Mouse (Mus musculus): Measurements from ENCODE around the gene Pla2g2f.

DNA sequence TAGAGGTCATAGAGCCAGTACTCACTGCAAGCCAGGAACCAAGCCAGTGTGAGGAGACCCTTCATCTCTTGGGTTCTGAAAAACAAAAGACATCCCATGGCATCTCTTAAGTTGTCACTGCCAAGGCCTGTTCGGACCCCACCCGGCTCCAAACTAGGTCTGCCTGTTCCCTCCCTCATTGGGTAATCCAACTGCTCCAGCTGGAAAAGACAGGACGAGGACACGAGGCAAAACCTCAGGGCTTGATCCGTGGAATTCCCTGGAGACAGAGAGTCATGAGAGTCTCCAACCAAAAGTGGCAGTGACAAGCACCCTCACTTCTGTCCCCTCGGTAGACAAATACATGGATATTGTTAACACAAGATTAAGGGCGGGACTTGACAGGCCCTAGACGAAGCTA, 48.7 kb upstream of the Pla2g2f start:
- TF ChIP-seq CTCF (IDR thresholded peaks at IDR 0.05; ENCODE audit: control insufficient read depth, insufficient read depth, low read length) = no peak
- no peak for TF ChIP-seq POLR2A (IDR thresholded peaks at IDR 0.05; ENCODE audit: borderline replicate concordance, control insufficient read depth, low read depth, low read length)

All from bone marrow, adult 2 months (tissue).